Mouse (Mus musculus) cerebellum, postnatal 14 days (tissue): ENCODE data around the gene Catsperb.
A peak's percentile ranks its signal among the peaks of the same experiment; 100 is the strongest.
"Not testable (repeated sequence)": the region's sequence is repeated elsewhere in the genome, so short reads cannot be mapped to it uniquely, and the experiment has no call there.

Experiments used
- DNase-seq, 2 experiments: peaks; one replicate each; pipeline ENCODE4 v3.0.0; 2021; ENCODE audit warnings: mixed read lengths in 2 of 2

Catsperb gene

DNA sequence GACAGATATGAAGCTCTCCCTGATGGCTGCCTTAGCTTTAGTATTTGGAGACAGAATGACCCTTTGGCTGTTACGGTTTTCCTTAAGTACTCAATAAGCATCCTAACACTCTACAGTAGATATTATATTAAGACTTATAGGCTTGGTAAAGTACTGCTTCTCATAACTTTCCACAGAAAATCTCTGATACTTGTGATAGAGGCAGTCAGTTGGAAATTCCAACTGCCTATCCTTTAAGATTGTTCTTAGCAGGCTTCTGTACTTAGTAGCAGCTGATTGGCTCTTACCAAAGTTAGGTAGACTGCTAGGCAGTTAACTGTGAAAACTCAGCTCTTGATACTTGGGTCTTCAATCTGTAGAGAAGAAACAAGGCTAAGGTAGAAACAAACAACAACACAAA, at the start of gene Catsperb:
Catsperb (plus strand) TSS at position 301 of the 400 bp plus-strand sequence.
- not testable (repeated sequence) for DNase-seq

DNA sequence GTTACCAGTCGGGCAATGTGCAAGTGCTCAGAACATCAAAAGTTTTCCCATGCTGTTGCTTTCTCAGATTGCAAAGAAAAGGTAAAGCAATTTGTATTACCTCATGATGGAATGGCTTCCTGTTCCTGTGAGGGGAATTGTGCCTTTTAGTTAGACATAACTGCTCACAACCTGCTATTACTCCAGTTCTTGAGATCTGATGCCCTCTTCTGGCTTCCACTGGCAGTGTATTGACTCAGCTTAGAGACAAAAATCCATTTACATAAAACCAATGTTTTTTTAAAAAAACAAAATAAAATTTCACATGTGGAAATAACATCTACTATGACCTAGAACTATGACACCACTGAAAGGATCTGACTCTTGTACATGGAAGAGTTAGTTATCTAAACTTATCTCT, 43.0 kb upstream of the Catsperb start:
- peak in 1 of 2 experiments; percentile 2 for DNase-seq

DNA sequence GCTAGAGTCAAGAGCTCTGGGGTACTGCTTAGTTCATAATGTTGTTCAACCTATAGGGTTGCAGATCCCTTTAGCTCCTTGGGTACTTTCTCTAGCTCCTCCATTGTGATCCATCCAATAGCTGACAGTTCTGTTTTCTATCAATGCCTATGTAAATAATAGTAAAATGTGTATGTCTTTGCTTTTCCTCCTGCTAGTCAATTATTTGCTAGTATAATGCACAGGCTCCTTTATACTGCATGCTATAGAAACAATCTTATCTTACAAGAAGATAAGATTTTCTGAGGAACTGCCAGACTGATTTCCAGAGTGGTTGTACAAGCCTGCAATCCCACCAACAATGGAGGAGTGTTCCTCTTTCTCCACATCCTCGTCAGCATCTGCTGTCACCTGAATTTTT, 23.0 kb upstream of the Catsperb start:
- DNase-seq, result not testable (repeated sequence)

DNA sequence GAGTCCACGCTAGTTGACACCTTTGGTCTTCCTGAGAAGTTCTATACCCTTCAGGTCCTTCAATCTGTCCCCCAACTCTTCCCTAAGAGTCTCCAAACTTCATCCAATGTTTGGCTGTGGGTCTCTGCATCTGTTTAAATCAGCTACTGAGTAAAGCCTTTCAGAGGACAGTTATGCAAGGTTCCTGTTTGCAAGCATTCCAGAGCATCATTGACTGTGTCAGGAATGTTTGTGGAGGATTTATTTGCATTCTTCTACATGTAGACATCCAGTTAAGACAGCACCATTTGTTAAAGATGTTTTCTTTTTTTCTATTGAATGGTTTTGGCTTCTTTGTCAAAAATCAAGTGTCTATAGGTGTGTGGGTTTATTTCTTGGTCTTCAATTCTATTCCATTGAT, 21.7 kb downstream of the Catsperb start:
- no peak for DNase-seq

DNA sequence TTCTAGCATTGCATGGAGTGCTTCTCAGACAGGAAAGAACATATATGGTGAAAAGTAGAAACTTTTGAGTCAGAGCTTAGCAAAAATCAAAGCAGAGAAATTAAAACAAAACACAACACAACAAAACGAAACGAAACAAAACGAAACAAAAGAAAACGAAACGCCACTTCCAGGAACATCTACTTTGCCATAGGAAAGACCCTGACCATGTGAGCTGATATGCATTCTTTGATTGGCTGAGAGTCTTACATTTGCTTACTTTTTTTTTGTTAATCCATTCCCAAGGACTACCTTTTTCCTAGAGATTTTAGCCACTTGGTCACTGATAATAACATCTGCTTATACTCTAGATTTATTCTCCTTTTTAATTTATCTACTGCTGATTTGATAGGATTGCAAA, 57.6 kb downstream of the Catsperb start:
- DNase-seq, result no peak

DNA sequence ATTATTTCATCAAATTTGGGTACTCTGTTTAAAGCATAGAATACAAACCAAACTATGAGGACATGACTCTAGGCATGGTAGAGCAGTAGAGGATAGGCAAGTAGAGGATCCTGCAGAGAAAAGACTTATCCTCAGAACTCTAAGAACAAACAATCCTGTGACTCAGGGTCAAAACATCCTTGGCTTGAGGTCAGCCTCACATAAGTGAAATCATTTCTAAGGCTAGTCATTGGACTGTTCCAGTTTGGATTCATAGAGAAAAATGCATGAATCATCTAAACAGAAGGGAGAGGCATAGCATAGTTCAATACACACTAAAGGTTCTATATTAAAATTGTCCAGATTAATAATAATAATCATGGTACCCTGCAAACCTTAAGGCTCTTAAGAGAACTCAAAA, 79.1 kb downstream of the Catsperb start:
- no peak for DNase-seq

DNA sequence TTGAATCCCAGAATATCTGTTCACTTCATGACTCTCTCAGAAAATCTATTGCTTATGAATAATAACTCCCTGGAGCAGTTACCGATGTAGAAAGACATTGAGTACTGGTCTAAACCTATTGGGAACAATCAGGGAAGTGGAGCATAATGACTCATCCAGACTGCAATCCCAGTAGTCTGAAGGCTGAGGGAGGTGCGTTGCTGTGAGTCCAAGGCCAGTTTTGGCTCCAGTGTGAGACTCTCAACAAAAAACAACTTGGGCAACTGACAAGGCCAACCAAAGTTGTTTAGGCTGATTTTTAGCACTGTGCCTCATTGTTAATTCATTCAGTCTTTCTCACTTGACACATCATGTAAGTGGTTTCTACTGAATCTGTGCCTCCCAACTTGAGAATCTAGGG, 106.9 kb downstream of the Catsperb start:
- DNase-seq, result not testable (repeated sequence)

DNA sequence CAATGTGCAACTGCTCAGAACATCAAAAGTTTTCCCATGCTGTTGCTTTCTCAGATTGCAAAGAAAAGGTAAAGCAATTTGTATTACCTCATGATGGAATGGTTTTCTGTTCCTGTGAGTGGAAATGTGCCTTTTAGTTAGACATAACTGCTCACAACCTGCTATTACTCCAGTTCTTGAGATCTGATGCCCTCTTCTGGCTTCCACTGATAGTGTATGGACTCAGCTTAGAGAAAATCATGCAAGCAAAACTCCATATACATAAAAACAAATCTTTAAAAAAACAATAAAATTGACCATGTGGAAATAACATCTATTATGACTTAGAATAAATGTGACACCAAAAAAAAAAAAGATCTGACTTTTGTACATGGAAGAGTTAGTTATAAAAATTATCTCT, 202.2 kb downstream of the Catsperb start:
- DNase-seq, result peak in 1 of 2 experiments; percentile 2

DNA sequence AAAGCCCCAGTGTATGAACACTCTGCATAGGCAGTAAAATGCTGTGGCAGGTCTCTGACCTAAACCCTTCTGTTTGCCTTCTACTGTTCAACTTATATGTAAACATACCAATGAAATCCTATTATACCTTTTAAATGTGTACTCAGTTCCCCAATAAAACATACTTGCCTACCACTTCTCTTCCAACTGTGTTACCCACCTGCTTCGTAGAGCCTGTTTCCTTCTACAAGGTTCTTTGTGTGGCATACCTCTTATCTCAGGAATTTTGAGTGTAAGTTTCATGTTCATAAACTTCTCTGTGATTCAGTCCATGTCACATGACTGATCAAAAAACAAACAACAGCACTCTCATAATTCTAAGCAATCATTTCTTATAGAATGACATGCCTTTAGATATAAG, 228.7 kb downstream of the Catsperb start:
- DNase-seq, result no peak

DNA sequence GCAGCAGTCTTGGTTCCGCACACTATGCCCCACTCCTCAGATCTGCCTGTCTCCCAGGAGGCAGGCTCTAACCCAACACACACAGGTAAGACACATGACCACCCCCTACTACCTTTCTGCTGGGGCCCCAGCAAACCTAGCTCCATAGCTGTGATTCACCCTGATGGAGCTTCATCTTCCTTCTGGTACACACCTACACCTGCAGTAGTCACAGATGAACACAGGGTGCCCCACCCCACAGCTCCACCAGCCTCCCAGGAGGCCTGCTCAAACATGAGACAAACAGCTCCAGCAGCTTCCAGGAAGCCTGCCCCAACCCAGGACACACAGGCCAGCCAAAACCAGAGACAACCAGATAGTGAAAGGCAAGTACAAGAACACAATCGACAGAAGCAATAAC, 263.0 kb downstream of the Catsperb start:
- no peak for DNase-seq
